Mouse (Mus musculus) thymus, adult 18-20 months (tissue): ENCODE data around the gene H2-M10.2.
A peak's percentile ranks its signal among the peaks of the same experiment; 100 is the strongest.

Experiments used
- DNase-seq, 2 experiments: peaks; one replicate each; pipeline ENCODE4 v3.0.0; 2022; ENCODE audit warnings: mixed read lengths in 2 of 2

H2-M10.2 gene

DNA sequence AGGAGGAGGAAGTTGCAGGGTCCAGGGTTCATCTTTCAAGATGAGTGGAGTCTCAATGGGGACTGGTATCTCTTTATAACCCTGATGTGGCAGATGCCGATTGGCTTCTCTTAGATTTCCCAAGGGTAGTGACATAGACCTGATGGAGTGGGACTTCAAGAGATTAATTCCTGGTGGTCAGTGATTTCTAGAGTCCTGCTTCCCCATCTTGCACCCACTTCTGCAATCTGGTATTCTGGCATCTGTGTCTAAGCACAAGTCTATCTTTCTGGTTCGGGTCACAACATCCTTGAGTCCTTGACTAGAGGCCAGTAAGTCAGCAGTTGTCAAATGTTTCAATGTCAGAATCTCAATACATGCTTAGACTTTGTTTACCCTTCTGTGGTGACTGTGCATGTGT, at the start of gene H2-M10.2:
H2-M10.2 (minus strand) TSS at position 101 of the 400 bp plus-strand sequence.
- DNase-seq, result no peak

DNA sequence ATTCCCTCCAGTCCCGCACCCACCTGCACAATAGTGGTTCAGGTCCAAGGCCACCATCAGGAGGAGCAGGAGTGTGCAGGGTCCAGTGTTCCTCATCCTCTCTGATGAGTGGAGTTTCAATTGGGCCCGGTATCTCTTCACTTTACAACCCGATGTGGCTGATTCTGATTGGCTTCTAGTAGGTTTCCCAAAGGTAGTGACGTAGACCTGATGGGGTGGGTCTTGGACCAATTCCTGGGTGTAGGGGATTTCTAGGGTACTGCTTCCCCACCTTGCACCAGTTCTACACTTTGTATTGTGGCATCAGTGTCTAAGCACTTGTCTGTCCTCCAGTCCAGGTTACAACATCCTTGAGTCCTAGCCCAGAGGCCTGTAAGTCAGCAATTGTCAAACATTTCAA, 39.8 kb upstream of the H2-M10.2 start, which contains the start of gene H2-M10.1:
H2-M10.1 (minus strand) TSS at position 101 of the 400 bp plus-strand sequence.
- DNase-seq, result no peak

DNA sequence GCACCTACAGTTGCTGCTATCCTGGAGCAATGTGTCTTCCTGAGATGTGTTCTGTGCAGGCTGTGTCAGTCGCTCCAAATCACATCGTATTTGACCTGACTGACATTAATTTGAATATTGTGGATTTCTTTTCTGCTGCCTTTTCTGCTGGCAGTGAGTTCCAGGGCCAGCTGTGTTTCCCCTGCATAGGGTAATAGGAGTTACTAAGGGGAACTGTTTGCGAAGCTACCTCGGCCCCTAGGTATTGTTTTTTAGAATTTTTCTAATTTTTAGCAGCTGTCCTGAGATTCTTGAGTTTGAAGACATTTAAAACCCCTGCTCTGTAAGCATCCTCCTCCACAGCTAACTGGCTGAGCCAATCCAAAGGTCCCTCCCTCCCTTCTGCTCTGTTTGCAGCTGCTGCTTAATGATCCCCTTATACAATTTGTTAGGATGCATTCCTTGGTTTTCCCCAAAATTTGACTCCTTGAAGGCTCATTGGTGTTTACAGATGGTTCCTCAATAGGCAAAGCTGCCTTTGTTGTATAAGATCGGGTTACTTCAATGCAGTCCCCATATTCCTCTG, 29.5 kb upstream of the H2-M10.2 start:
- DNase-seq, result no peak

DNA sequence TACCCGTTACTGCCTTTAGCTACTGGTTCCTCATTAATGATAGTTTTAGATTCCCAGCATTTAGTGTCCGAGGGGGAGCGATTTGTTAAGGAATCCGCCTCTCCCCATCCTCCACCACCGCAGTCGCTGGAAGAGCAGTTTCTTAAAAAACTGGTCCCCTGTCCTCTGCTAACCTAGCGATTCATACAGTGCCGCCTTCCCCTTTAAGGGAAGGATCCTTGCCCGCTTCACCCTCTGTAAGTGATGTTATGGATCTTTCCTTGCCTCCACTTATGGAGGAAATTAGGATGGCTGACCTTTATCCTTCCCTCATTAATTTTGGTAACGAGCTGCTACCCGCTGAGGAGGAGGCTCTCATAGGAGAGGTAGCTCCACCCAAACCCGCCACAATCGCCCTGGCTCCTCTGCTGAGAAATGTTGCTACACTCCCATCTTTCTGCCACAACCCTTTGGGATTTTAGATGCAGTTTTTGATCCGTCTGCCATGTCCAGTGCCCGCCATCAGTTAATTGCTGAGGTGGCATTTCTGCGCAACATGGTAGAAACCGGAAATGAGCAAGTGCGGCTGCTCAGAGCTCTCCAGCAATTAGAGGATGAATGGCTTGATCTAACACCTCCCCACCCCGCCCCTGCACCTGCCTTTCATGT, 28.9 kb upstream of the H2-M10.2 start:
- DNase-seq, result peak; percentile 47 to 68

DNA sequence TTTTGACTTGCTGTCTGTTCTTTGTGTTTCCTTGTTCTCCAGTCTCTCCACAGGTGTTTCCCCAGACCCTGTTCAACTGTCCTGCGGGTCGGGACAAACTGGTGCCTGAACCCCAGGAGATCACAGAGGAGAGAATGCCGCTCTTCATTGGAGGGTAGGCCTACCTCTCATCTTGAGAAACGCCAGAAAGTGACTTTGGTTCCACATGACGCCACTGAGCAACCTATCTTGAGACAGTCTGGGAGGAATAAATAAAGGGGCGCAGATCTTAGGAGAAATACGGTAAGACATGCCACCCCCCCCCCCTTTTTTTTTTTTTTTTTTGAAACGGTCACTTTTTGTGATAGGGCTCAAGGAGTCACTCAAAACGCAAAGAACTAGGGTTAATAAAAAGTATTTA, 28.2 kb upstream of the H2-M10.2 start:
- no peak for DNase-seq

DNA sequence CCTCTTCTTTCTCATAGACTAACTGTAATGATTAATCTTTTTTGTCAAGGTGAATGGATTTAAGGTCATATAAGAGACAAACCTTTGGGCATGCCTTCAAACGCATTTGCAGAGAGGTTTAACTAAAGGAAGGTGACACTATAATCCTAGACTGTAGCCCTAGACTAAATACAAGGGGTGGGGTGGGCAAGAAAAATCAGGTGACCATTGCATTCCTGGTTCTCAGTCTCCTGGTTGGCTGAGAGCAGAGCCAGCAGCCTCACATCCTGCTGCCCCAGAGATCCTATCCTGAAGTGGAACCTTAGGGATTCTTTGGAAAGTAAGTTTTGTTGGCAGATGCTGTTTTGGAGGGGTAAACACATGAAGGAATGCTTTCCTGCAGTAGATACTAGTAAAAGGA, 23.0 kb upstream of the H2-M10.2 start:
- no peak for DNase-seq

DNA sequence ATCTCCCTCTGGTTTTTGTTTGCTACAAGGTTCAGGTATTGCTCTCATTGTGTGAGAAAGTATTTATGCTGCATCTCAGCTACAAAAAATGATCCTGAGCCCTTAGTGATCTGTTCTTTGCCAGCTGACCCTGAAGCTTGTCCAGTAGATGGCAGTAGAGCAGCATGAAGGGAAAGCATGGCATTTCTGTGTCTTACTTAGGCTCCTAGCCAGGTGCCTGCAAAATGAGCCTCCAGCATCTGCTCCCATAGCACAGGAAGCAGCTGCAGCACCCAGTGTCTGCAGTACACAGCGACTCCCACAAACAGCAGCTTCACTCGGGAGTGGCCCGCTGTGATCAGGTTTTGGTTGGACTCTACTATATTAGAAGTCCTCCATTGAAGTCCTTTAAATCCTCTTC, 22.6 kb upstream of the H2-M10.2 start:
- peak; percentile 51 to 64 for DNase-seq

DNA sequence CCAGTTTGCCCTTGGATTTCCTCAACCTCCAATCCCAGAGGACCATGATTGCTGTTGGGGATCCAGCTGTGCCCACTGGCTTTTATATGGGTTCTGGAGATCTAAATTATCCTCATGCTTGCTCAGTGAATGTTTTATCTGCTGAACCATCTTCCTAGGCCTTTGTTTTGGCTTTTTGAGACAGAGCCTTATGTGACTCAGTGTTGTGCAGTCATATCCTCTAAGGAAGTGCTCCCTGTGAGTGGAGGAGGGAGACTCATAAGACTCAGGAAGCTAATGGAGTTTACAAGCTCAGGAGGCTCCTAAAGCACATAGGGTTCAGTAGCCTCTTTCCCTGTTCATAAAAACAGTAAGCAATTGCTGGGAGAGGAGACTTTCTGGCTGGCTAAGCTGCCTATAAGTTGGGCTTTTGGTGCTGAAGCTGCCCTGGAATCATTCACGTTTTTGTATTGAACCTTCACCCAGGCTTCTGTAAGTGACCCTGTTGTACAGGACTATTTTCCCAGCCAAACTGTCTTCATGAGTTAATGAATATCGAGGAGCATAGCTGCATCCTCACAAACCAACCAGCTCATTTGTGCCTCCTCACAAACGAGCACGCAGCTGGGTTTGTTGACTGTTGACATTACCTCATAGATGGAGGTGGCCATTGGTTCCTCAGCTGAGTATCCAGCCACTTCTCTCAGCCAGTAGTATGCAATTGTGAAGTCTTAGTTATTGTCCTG, 4.6 kb downstream of the H2-M10.2 start:
- no peak for DNase-seq

DNA sequence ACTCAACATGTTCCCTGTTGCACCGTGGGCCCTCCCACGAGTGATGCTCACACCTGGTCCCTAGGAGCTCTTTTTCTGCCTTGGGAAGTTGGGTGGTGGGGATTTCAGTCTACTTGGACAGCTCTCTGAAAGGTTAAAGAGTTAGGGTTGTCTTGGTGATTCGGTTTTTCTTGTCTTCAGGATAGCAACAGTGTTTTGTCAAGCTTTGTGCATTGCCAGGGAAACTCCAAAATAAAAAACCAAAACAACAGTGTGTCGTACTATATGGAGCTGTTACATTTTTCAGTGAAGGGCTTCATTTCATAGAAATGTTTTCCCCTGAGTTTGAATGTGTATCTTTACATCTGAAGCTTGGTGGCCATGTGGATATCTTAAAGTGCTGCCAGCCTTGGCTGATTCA, 11.5 kb downstream of the H2-M10.2 start:
- DNase-seq, result no peak

DNA sequence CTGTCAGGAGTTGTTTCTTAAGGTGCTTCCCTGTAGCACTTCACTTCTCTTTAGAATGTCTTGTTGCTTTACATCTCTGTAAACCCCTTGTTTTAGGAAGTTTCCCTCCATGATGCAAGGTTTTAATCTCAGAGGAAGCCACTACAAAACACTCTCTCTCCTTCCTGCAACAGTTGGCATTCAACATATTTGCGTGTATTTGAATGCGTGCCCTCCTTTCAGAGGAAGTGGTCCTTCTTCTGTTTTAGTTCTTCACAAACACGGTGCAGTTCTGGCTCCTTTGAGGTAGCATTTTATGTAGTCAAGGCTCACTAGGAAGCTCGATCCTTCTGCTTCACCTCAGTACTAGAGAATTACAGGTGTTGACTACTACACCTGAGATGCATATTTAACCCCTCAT, 12.5 kb downstream of the H2-M10.2 start:
- DNase-seq, result peak in 1 of 2 experiments; percentile 19

DNA sequence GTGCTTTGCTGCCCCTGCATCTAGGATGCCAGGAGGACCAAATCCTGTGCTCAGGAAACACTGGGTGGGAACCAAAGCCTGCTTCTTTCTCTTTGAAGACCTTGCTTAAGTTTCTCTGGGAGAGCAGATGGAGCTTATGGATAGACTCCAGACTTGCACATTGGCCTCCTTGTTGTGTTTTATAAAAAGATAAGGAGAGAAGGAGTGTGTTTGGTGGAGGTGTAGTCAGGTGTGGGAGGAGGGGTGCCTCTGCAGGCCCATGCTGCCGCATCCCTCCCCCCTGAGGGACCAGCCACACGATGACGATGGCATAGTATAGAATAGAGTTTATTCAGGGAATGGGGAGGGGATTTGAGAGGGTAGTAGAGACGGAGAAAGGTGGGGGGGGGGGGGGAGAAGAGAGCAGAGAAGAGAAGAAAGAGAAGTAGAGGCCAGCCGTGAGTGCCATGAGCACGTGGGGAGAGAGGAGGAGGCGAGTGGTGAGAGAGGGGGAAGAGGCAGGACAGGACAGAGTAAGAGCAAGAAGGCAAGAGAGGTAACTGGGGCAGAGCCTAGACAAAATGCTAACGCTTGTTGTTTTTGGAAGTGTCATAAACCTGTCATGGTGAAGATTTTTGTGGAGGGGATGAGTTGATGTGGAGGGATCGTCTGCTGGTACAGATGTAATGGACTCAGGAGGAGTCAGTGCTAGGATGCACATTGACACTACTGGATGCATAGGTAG, 13.5 kb downstream of the H2-M10.2 start:
- DNase-seq, result no peak

DNA sequence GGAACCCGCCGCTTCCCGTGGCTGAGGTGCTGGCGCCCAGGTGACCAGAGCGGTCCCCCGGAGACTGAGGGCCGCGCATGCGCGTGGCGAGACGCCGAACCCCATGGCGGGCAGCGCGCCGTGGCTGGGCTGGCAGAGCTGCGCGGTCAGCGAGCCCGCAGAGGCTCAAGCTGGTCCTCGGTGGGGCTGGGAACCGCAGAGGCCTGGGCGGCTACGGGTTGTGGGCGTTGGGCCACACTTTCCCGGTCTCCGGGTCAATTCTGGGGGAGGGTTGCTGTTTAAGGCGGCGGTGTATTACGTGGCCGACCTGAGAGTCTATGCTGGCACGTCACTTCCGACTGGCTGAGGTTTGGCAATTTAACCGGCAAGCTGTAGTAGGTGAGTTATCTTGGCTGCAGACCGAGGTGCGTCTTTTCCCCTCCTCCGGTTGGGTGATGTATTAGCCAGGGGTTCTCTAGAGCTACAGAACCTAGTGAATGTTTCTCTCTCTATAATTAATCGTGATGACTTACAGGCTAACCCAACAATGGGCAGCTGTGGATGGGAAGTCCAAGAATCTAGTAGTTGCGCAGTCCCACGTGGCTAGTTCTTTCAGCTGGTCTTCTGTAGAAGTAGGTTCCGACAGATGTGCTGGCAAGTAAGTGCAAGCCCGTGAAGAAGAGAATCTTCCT, 14.6 kb downstream of the H2-M10.2 start, which contains the start of gene Trim39:
Trim39 (minus strand) TSS at position 662 of the 671 bp plus-strand sequence.
- DNase-seq, result peak; percentile 62 to 80

DNA sequence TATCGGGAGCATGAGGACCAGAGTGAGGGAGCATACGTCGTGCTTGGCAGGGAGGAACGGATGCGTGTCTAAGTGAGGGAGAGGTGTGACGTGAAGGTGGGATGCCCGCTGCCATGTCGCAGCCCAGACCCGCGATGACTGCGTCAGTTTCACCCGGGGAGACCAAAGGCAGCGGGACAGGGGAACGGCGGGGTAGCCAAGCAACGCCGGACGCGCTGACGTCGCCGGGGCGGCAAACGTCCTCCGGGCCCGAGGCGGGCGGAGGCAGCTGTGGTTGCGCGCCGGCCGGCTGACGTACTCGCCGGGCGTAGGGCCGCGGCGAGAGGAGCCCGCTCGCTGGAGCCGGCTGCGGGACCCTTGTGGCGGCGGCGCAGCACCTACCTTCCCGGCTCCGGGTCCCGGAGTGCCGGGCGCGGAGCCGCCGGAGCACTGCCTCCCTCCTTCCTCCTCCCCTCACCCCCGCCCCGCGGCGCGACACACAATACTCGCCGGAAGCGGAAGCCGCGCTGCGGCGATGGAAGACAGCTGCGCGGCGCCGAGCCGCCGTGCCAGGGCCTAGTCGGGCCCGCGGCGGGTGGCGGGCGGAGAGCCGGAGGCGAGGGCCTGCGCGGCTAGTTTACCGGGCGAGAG, 15.2 kb downstream of the H2-M10.2 start:
- peak; percentile 81 to 86 for DNase-seq

DNA sequence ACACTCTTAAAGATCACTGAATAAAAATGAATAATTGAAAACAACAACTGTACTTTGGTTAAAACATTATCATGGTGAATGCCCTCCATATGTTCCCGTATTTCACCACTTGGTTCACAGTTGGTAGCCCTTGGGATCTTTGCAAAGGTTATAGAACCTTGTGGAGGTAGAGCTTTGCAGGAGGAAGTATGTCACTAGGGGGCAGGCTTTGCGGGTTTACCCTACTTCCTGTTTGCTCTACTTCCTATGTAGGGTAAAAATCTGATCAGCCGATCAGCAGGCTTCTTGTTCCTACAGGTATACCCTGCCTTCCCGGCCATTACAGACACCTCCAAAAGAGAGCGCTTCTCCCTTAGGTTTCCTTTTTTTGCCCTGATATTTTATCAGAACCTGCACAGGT, 20.5 kb downstream of the H2-M10.2 start:
- peak; percentile 34 to 53 for DNase-seq

DNA sequence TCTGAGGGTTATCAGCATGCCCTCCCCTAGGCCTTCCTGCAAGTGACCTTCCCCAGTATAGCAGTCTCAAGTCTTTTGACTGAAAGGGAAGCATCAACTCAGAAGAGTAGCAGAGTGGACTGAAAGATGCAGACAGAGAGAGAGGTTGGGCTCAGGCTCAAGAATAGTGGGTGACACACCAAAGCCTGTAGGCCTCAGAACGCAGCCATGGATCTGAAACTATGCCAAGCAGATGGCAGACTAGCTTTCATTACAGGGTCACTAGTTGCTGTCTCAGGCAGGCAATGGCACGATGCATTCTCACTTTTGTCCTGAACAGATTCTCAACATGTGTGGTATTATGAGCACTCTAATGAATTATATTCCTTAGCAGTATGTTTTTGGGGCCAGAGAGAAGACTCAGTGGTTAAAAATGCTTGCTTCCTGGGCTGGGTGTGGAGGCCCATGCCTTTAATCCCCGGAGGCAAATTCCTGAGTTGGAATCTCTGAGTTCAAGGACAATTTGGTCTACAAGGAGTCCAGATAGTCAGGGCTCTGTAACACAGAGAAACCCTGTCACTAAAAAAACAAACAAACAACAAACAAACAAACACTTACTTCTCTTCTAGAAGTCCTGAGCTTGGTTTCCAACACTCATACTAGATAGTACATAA, 21.9 kb downstream of the H2-M10.2 start:
- no peak for DNase-seq

DNA sequence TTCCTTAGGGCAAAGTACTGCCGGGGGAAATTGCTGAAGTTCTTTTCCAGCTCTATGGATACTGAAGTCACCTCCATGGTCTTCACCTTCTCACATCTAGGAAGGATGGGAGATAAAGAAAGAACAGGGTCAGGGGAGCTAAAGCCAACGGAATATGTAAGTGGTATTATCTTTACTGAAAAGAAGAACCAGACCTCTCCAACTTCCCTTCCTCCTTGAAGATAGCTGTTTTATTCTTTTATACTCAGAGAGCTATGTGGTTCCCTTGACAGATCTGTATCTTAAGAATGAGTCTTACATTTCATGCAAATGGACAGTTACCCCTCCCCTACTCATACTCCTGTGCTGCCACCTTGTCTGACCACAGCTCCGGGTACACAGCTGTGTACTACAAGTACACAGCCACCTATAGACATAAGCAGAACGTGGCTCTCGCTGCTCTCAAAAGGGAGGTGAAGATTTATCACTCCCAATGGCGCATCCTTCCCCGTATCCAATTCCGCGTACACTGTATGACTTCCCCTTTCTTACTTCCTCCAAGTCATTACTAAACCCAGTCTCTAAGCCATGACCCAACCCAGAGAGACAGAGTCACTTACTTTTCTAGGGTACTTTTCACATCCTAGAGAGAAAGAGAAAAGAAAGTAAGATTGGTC, 24.7 kb downstream of the H2-M10.2 start:
- DNase-seq, result no peak

DNA sequence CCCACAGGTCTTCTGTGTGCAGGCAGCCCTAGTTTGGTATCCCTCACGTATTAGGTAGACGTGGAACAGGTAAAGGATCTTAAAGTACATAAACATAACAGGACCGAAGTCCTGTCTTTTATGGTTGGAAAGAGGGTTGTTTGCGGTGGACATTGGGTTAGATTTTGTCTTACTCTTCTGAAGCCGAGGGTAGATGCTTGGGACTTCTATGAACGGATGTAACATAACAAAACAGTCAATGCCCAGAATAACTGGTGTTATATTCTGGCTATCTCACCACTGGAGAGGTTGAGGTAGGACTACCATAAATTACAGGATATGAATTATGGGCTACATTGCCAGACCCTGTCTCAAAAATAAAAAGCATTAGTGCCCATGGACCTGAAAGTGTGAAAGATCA, 28.3 kb downstream of the H2-M10.2 start, which contains the start of gene Rpp21:
Rpp21 (minus strand) TSS at position 101 of the 400 bp plus-strand sequence.
- DNase-seq, result no peak

DNA sequence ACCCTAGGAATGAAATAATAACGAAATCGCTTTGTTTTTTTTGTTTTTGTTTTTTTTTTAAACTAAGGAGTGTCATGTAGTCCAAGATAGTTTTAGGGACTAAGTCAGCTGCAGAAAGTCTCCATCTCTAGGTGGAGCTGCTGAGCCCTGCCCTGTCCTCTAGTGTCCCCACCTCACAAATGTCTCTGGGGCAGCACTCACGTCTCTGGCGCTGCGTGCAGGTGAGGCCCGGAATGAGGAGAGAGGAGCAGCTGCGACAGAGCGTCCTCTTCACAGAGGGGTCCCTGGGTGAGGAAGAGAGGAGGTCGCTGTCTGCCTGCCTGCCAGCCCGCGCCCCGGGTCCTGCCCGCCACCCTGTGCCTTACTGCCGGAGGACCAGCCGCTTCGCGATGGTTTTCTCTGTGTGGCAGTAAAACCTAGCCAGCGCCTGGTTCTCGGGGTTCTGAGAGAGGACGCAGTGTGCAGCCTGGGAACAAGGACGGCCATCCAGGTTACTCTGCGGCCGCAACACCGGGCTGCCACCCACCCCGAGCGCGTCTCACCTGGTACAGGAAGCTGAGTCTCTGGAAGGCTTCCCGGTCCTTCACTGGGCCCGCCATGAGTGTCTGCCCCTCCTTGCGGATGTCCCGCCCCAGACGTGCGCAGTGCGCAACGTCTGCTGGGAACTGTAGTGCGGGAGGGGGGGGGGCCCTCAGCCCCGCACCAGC, 28.9 kb downstream of the H2-M10.2 start:
- peak; percentile 76 to 77 for DNase-seq

DNA sequence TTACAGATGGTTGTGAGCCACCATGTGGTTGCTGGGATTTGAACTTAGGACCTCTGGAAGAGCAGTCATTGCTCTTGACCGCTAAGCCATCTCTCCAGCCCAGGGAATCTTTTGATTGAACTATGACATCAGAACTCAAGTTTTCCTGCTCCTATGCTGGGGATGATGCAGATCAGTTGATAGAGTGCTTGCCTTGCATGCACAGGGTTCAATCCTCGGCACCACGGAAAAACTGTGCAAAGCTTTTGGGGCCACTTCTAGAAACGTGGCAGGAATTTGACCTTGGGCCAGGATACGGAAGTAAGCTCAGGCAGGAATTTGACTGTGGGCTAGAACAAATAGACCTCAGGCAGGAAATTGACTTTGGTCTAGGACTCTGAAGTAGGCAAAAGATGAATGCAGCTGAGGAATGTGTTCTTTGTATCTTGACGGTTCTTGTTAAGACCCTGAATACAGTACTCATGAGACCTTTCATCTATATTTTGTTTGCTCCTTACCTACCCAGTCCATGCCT, 33.1 kb downstream of the H2-M10.2 start:
- DNase-seq, result no peak

DNA sequence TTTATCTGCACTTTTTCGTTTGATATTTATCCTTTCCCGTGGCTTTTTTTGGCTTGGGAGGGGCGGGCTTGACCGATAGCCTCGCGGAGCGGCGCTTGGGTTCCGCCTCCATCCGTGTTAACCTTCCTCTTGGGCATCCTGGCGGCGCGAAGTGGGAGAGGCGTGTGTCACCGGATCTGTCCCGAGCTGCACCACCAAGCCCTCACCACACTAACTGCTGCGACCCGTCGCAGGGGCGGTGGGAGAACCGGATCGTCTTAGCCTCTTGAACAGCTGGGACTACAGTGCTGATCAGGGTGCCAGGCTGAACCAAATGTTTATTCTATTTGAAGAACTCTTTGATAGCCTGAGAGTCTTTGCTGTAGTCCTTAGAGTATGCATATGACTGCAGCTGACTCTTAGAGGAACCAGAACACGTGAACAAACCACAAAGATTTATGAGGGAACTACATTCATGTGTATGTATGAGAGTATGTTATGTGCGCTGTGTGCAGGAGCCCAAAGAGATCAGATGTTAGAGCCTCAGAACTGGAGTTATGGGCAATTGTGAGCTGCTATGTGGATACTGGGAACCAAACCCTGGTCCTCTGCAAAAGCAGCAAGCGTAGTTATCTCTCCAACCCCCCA, 33.9 kb downstream of the H2-M10.2 start:
- peak; percentile 50 to 60 for DNase-seq
